Mouse (Mus musculus) cortical plate, adult 2 months (tissue): ENCODE measurements around the gene Tnfaip8l2.

Source experiments
- CTCF ChIP-seq: fragments of 200-500 bp; IDR thresholded peaks from 2 replicates; pipeline ENCODE4 v1.5.1; 2011; ENCODE audit warnings: mild to moderate bottlenecking, control low read depth, low read length; ENCODE audit not compliant: insufficient read depth; ENCODE audit errors: extremely low read depth
- POLR2A ChIP-seq: fragments of 200-500 bp; IDR thresholded peaks from 2 replicates; pipeline ENCODE4 v1.6.1; 2011; ENCODE audit warnings: mild to moderate bottlenecking, low read length, control low read depth; ENCODE audit not compliant: insufficient read depth; ENCODE audit errors: extremely low read depth

DNA sequence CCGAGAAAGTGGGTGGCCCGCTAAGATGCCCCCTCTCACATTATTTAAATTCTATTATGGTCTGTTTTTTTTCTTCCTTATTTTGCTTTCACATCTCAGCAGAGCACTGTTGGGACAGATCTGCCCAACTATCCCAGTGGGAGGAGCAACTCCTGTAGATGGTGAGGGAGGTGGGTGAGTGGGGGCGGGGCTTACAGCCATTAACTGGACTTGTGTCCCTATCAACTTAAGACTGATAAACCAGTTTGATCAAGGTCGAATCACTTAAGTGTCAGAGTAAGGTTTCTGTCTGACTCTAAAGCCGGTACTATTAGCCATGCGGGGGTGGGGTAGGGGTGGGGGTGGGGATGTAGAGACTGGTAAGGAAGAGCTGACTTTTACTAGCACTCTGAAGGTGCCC, 7.1 kb downstream of the Tnfaip8l2 start:
- no peak for TF ChIP-seq POLR2A
- TF ChIP-seq CTCF: no peak
